Mouse (Mus musculus) adrenal gland, postnatal 10 days (tissue): ENCODE measurements at regions not wholly inside any gene's neighbourhood (a gene's known extent, or its start where the extent isn't known, plus 50 kb on each side); places are given as distances from the start of the nearest gene placed in this dataset.
A peak's percentile ranks its signal among the peaks of the same experiment; 100 is the strongest.

Source experiments
- DNase-seq: peaks from one replicate; pipeline ENCODE4 v3.0.0; 2021; ENCODE audit warnings: mixed read lengths

GRCm38 (mm10) chr17:76205082-76205481, 653.3 kb upstream of the Fam98a start:
- no peak for DNase-seq

DNA sequence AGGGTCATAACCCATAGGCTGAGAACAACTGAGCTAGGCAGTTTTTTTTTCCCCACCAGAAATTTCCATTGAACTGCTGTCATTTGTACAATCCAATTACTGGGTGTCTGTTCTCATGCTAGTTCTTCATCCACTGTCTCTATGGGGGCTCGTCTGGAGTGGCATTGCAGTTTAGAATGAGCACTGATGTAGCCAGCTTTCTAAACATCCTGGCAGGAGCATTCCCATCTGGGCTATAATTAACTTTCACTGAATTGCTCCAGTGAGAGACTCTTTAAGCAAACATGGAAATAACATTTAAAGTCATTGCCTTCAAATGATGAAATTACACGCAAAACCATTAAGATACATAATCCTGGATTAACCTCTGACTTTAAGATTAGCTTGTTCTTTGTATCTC, 633.1 kb upstream of the Fam98a start:
- no peak for DNase-seq

GRCm38 (mm10) chr17:76136660-76137495, 585.1 kb upstream of the Fam98a start:
- no peak for DNase-seq

GRCm38 (mm10) chr17:76134030-76134429, 582.3 kb upstream of the Fam98a start:
- no peak for DNase-seq

GRCm38 (mm10) chr17:76125260-76125659, 573.5 kb upstream of the Fam98a start:
- DNase-seq, result no peak

- no peak for DNase-seq
These were observed 559.8 kb upstream of the Fam98a start for GRCm38 (mm10) chr17:76111315-76112195.

GRCm38 (mm10) chr17:76110856-76111255, 559.1 kb upstream of the Fam98a start:
- no peak for DNase-seq

GRCm38 (mm10) chr17:76083536-76083935, 531.8 kb upstream of the Fam98a start:
- DNase-seq, result no peak

DNA sequence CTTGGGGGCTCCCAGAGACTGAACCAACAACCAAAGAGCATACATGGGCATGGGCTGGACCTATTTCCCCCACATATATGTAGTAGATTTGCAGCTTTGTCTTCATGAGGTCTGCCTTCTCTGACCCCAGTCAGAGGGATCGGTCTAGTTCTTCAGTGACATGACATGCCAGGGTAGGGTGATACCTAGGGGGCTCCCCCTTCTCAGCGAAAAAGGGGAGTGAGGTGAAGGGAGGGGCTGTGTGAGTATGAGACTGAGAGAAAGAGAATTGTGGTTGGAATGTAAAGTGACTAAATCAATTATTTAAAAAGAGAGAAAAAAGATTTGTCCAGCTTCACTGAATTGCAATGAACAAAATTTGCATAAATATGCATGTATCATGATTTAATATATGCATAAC, 530.0 kb upstream of the Fam98a start:
- no peak for DNase-seq

GRCm38 (mm10) chr17:76046438-76046837, 494.7 kb upstream of the Fam98a start:
- DNase-seq, result no peak

DNA sequence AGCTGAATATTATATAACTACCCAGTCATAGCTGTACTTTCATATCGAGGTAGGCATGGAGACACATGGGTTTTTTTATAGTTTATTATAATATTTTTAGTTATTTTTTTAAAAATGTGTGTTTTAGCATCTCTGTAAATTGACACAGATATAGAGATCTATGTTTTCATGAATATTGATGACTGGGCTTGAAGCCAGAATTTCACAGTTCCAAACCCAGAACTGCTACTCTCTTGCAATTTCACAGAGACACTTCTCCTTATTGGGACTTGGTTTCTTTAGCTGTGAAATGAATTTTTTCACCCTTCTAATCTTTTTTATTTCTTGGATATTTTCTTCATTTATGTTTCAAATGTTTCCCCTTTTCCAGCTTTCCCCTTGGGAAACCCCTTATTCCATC, 481.0 kb upstream of the Fam98a start:
- DNase-seq, result no peak

DNA sequence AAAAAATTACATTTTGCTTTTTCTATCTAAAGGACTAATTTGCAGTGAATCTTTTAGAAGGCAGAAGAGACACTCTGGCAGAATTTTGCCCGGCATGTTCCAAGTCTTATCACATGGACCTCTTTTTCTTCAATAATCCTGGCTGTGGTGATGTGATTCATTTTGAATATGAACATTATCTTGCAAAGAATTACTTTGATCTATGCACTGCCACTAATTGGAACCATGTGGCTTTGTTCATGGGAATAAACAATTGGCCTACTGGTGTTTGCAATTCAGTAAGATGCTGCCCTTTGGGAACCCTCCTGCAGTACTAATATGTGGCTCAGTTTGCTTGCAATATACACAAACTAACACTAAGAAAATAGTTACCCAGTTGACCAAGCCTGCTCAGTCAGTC, 456.3 kb upstream of the Fam98a start:
- no peak for DNase-seq

GRCm38 (mm10) chr17:76002836-76003235, 451.1 kb upstream of the Fam98a start:
- no peak for DNase-seq

GRCm38 (mm10) chr17:75961371-75961770, 409.6 kb upstream of the Fam98a start:
- no peak for DNase-seq

DNA sequence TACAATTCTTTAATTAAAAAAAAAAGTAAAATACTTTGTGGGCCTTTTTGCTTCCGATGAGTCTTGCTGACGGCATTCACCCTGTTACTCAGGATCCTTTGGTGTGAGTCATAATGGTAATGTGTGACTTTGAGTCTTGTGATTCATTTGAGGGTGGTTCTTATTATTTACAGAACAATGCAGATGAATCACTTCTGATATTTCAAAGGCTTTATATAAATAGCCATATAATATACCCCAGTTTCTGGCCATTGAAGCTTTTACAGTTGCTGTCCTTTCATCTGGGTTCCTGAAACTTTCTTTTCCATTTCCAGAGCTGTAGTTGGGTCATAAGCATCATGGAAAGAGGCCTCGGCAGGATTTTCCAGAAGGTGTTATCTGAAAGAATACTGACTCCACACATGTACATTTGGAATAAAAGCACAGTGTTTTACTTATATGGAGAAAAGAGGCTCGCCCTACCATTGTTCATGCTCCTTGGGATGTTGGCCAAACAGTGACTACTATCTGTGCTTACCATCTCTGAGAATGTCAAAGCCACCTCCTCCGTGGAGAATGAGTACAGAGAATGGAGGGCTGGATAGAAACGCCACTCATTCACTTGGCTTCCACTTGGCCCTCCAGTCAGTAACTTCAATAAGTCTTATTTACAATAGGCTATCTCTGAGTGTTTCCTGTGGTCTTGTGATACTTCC, 385.1 kb upstream of the Fam98a start:
- no peak for DNase-seq

DNA sequence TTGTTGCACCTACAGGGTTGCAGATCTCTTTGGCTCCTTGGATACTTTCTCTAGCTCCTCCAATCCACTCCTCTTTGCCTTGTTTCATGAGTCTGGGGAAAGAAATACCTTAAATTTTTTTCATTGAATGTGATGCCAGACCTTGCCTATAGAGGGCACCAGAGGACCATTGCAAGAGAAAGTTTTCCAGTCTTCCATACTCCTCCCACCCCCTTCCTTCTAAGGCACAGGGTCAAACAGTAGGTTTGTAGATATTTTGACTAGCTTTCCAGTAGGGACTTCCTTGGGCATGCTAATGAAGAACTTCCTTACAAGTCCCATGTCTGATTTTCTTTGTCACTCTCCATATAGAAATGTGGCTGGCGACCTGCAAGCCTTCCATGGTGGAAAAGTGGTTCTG, 379.3 kb upstream of the Fam98a start:
- DNase-seq, result peak; percentile 47

DNA sequence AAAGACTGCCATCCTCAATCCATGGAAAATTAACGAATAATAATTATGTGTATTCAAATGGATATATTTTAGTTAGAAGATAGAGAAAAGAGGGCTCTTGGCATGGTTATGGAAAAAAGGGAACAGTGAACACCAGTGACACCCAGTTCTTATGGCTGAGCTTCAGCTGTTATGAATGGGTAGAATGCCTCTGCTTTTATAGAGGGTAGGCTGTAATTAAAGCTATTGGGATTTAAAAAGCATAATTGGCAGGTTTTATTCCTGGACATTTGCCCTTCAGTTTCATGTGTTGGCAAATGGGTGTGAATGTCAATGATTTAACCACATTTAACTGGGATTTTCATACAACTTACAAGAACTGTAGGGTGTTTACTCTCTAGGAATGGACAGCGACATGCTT, 368.5 kb upstream of the Fam98a start:
- DNase-seq, result no peak

- no peak for DNase-seq
These were observed 365.3 kb upstream of the Fam98a start for GRCm38 (mm10) chr17:75917020-75917419.

DNA sequence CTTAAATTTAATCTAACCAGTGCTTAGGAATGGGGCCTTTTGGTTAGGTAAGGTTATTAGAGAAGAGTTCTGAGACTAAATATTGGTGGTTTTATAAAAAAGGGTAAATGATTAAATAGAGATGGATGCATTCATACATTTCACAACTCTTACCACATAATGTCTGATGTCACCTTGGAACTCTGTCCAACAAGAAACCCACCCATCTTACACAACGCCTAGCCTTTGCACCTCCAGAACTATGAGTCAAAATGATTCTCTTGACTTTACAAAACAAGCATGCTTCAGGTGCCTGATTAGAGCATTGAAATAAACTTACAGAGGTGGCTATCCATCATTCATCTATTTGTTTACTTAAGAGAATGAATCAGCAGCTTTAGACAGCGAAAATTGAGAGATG, 364.8 kb upstream of the Fam98a start:
- no peak for DNase-seq

DNA sequence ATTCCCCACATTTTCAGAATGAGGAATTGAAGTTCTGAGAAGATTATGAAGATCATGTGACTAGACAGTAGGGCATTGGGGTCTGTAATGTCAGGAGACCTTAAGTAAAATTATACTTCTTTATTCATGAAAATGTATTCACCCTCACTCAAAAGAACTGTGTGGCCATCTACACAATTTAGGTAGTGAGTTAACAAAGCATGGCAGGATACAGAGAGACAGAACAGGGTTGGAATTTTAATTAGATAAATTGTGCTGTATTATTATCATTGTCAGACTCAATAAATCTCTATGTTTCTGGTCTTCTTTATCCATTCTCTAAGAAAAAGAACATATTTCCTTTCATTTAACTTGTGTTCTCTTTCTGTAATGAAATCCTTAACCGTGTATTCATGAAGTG, 363.5 kb upstream of the Fam98a start:
- DNase-seq, result no peak

DNA sequence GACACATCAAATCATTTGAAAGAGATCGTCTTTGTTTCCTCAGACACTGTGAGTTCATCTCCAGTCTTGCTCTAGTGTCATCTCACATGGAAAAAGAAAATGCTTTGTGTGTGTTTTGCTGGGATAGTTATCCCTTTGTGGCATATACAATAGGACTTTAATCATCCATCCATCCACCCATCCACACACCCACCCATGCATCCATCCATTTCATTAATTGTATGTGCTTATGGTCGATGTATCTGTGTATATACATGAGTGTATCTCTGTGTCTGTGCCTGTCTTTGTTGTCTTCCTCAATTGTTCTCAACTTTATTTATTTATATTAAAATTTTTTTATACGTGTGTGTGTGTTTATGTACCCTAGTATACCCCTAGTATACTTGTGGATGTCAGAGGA, 355.3 kb upstream of the Fam98a start:
- no peak for DNase-seq

DNA sequence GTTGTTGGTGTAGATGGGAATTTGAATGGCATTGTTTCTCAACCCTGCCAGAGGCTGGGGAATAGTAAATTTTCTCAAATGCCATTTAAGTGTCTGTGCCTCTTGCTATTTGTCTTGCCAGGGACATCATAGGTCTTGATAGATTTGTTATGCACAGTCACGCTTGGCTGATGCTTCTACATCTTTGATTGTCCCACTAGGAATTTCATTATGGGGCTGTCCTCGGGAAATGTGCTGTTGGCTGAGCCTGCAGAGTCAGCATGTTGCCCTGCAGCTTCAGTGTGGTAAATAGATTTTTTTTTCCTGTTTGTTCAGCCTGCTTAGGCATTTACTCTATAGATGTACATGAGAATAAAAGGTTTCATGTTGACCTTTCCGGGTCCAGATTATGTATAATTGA, 354.9 kb upstream of the Fam98a start:
- no peak for DNase-seq

DNA sequence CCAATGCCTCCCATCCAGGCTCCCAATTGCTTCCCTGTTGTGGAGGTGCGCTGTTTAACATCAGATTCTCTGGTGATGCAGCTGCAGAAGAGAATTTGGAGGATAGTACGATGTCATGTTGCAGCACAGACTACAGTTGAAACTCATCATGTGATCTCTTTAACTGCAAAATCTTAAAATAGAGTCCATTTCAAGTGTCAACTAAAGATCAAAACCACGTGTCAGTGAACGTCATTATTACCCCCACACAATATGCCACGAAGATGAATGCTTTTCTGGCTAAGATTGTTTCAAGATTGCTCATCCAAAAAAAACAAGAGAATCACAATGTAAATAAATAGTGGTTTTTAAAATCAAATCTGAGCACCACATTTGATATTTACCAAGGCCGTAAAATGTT, 343.7 kb upstream of the Fam98a start:
- no peak for DNase-seq
